Mouse (Mus musculus) erythroblast, embryonic 14.5 days (primary cell): ENCODE results near the gene Neurog2.

Experiments
- GATA1 ChIP-seq: IDR thresholded peaks from 2 replicates; pipeline ENCODE4 v1.6.1; 2012; ENCODE audit warnings: low read length, inconsistent platforms, mixed read lengths
- TAL1 ChIP-seq: IDR thresholded peaks from 3 replicates; pipeline ENCODE4 v1.6.1; 2012; ENCODE audit warnings: low read length, inconsistent platforms, mixed read lengths

DNA sequence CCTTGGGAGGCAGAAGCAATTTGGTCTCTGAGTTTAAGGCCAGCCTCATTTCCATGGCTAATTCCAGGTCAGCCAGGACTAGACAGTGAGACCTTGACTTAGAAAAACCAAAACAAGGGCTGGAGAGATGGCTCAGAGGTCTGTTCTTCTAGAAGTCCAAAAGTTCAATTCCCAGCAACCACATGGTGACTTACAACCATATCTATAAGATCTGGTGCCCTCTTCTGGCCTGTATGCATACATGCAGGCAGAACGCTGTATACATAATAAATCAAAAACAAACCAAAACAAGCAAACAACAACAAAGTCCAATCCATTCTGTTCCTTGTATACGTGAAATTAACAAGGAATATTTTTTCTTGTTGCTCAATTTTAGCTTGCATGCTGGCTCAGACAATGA, 24.8 kb upstream of the Neurog2 start:
- TF ChIP-seq GATA1, result no peak
- TF ChIP-seq TAL1, result no peak
